Mouse (Mus musculus): ENCODE data around the gene Best1.

GRCm38 (mm10) chr19:9985190-9985899 lies 16.1 kb downstream of the Best1 start:
- no peak for TF ChIP-seq CTCF (conservative IDR thresholded peaks at IDR 0.05; ENCODE audit: low read length)
- no peak for TF ChIP-seq NANOG (IDR thresholded peaks at IDR 0.05; ENCODE audit: borderline replicate concordance, low read length)
- no peak for TF ChIP-seq POU5F1 (IDR thresholded peaks at IDR 0.05; ENCODE audit: borderline replicate concordance, low read length)

Measured in E14TG2a.4 (cell line).